Mouse (Mus musculus) hindbrain, embryonic 14.5 days (tissue): ENCODE measurements around the gene Nln. TPM values are rescaled to one million over a fixed set of nuclear protein-coding genes. Genes with fewer than 3 reads are reported as not detected.

ENCODE experiments used
- ATAC-seq: fragments of 200-750 bp; cut with Nextera tagmentation; 2 replicates; pipeline ENCODE4 v1.8.0; 2017; ENCODE audit warnings: moderate number of reproducible peaks, mild to moderate bottlenecking, moderate TSS enrichment, moderate library complexity; ENCODE audit not compliant: low FRiP score
- DNase-seq: peaks from one replicate; pipeline ENCODE4 v3.0.0-alpha.2; 2015; ENCODE audit warnings: low spot score
- H3K27ac ChIP-seq: fragments of 300-500 bp; sonication (generic); 2 replicates; pipeline ENCODE4 v1.5.1; 2014; ENCODE audit warnings: mild to moderate bottlenecking, moderate library complexity
- H3K27me3 ChIP-seq: fragments of 300-500 bp; sonication (generic); 2 replicates; pipeline ENCODE4 v1.6.1; 2014; ENCODE audit warnings: mild to moderate bottlenecking, low read length, mixed read lengths; ENCODE audit not compliant: control insufficient read depth, insufficient read depth
- H3K36me3 ChIP-seq: fragments of 300-500 bp; sonication (generic); replicated peaks from 2 replicates; pipeline ENCODE4 v1.6.1; 2014; ENCODE audit not compliant: control insufficient read depth, insufficient read depth
- H3K4me1 ChIP-seq: fragments of 300-500 bp; sonication (generic); replicated peaks from 2 replicates; pipeline ENCODE4 v1.6.1; 2014; ENCODE audit warnings: antibody characterized with exemption, low read length, mixed read lengths; ENCODE audit not compliant: control insufficient read depth, insufficient read depth
- H3K4me2 ChIP-seq: fragments of 300-500 bp; sonication (generic); replicated peaks from 2 replicates; pipeline ENCODE4 v1.6.1; 2014; ENCODE audit warnings: mild to moderate bottlenecking, moderate library complexity
- H3K4me3 ChIP-seq: fragments of 300-500 bp; sonication (generic); replicated peaks from 2 replicates; pipeline ENCODE4 v1.5.1; 2014; ENCODE audit warnings: mild to moderate bottlenecking, low read length
- H3K9ac ChIP-seq: fragments of 300-500 bp; sonication (generic); 2 replicates; pipeline ENCODE4 v1.6.1; 2014
- H3K9me3 ChIP-seq: fragments of 300-500 bp; sonication (generic); 2 replicates; pipeline ENCODE4 v1.6.1; 2016; ENCODE audit warnings: low read length; ENCODE audit not compliant: control insufficient read depth
- WGBS: fragments of 180-500 bp; shearing (Covaris S2); extraction: QIAGEN DNeasy Blood & Tissue Kit; methylation state at CpG from one replicate; pipeline ENCODE4 v1.1.7; 2014; 5-methylcytosine and 5-hydroxymethylcytosine counted together
- polyA plus RNA-seq: library from polyadenylated mRNA; unstranded; fragments of >200 nt; fragmentation: Nextera tagmentation; extraction: Ambion mirVana; gene quantifications from 2 replicates; pipeline ENCODE4 v1.2.1, GENCODE M21; 2014

Gene Nln
- polyA plus RNA-seq, 1 experiment from 2014 or later: 69.5 TPM

- H3K4me2 ChIP-seq: no peak overlapping the region
- H3K36me3 ChIP-seq: peaks cover 12% of the 10 kb centered on the region
- H3K9me3 ChIP-seq: no peaks in the 10 kb centered on the region
- no peak for DNase-seq
- WGBS: 84% methylated on average over 6 of the region's 6 CpGs
- no peaks in the 10 kb centered on the region for H3K27me3 ChIP-seq
- H3K4me3 ChIP-seq: no peak overlapping the region
- no peak overlapping the region for H3K9ac ChIP-seq
- no peak for ATAC-seq
- H3K4me1 ChIP-seq: no peaks in the 10 kb centered on the region
- H3K27ac ChIP-seq: no peak overlapping the region
Measured at GRCm38 (mm10) chr13:104076993-104077392, 32.4 kb downstream of the Nln start.

- no peaks in the 10 kb centered on the region for H3K27me3 ChIP-seq
- H3K4me1 ChIP-seq: no peaks in the 10 kb centered on the region
- H3K27ac ChIP-seq: no peak overlapping the region
- DNase-seq: no peak
- 82% methylated on average over 10 of the region's 10 CpGs for WGBS
- H3K9ac ChIP-seq: no peak overlapping the region
- H3K36me3 ChIP-seq: peaks cover 33% of the 10 kb centered on the region
- ATAC-seq: no peak
- H3K4me3 ChIP-seq: no peak overlapping the region
- no peaks in the 10 kb centered on the region for H3K9me3 ChIP-seq
- no peak overlapping the region for H3K4me2 ChIP-seq
Measured at GRCm38 (mm10) chr13:104074731-104075130, 34.7 kb downstream of the Nln start.

GRCm38 (mm10) chr13:104074230-104074629, 35.2 kb downstream of the Nln start:
- peaks cover 37% of the 10 kb centered on the region for H3K36me3 ChIP-seq
- H3K27ac ChIP-seq: no peak overlapping the region
- no peaks in the 10 kb centered on the region for H3K27me3 ChIP-seq
- ATAC-seq (no peak), DNase-seq (no peak)
- H3K9ac ChIP-seq: no peak overlapping the region
- H3K4me3 ChIP-seq: no peak overlapping the region
- 94% methylated on average over 8 of the region's 8 CpGs for WGBS
- H3K4me2 ChIP-seq: no peak overlapping the region
- no peaks in the 10 kb centered on the region for H3K4me1 ChIP-seq
- H3K9me3 ChIP-seq: no peaks in the 10 kb centered on the region

GRCm38 (mm10) chr13:104072351-104072750, 37.1 kb downstream of the Nln start:
- ATAC-seq (no peak), DNase-seq (no peak)
- Histone ChIP-seq H3K27ac (no peak overlapping the region), H3K9me3 (no peaks in the 10 kb centered on the region), H3K27me3 (no peaks in the 10 kb centered on the region), H3K9ac (no peak overlapping the region), H3K36me3 (peaks cover 55% of the 10 kb centered on the region), H3K4me1 (no peaks in the 10 kb centered on the region), H3K4me3 (no peak overlapping the region), H3K4me2 (no peak overlapping the region)
- 87% methylated on average over 9 of the region's 9 CpGs for WGBS

- no peak overlapping the region for H3K4me3 ChIP-seq
- H3K9ac ChIP-seq: no peak overlapping the region
- no peaks in the 10 kb centered on the region for H3K9me3 ChIP-seq
- peaks cover 57% of the 10 kb centered on the region for H3K36me3 ChIP-seq
- DNase-seq (no peak), ATAC-seq (no peak)
- H3K4me1 ChIP-seq: no peaks in the 10 kb centered on the region
- no peak overlapping the region for H3K27ac ChIP-seq
- 78% methylated on average over 3 of the region's 3 CpGs for WGBS
- no peak overlapping the region for H3K4me2 ChIP-seq
- no peaks in the 10 kb centered on the region for H3K27me3 ChIP-seq
Measured at GRCm38 (mm10) chr13:104070703-104071102, 38.7 kb downstream of the Nln start.

GRCm38 (mm10) chr13:104069216-104069615, 40.2 kb downstream of the Nln start:
- H3K27ac ChIP-seq: no peak overlapping the region
- no peaks in the 10 kb centered on the region for H3K27me3 ChIP-seq
- DNase-seq (no peak), ATAC-seq (no peak)
- H3K4me3 ChIP-seq: no peak overlapping the region
- no peak overlapping the region for H3K4me2 ChIP-seq
- no peaks in the 10 kb centered on the region for H3K4me1 ChIP-seq
- no peaks in the 10 kb centered on the region for H3K9me3 ChIP-seq
- H3K36me3 ChIP-seq: peaks cover 66% of the 10 kb centered on the region
- H3K9ac ChIP-seq: no peak overlapping the region
- 89% methylated on average over 11 of the region's 11 CpGs for WGBS

GRCm38 (mm10) chr13:104065649-104066347, 43.6 kb downstream of the Nln start:
- WGBS: 66% methylated on average over 2 of the region's 2 CpGs
- H3K4me3 ChIP-seq: no peak overlapping the region
- no peak for ATAC-seq

GRCm38 (mm10) chr13:104063061-104063460, 46.4 kb downstream of the Nln start:
- H3K27me3 ChIP-seq: no peaks in the 10 kb centered on the region
- no peak overlapping the region for H3K4me3 ChIP-seq
- H3K4me1 ChIP-seq: 0 out of 2 replicates have a peak, but pooled peaks cover 9% of the 10 kb centered on the region
- DNase-seq (no peak), ATAC-seq (0 out of 2 replicates have a peak, but pooled peaks have one; percentile 40)
- no peaks in the 10 kb centered on the region for H3K9me3 ChIP-seq
- no peak overlapping the region for H3K4me2 ChIP-seq
- WGBS: 82% methylated on average over 9 of the region's 9 CpGs
- H3K36me3 ChIP-seq: peaks cover 45% of the 10 kb centered on the region
- no peak overlapping the region for H3K9ac ChIP-seq
- H3K27ac ChIP-seq: no peak overlapping the region

More at GRCm38 (mm10) chr13:104065649-104066347, 43.6 kb downstream of the Nln start:
- Histone ChIP-seq H3K27ac (no peak overlapping the region), H3K4me1 (0 out of 2 replicates have a peak, but pooled peaks cover 9% of the 10 kb centered on the region), H3K9ac (no peak overlapping the region), H3K4me2 (no peak overlapping the region), H3K9me3 (no peaks in the 10 kb centered on the region), H3K27me3 (no peaks in the 10 kb centered on the region), H3K36me3 (peaks cover 50% of the 10 kb centered on the region)
- DNase-seq: no peak

- Histone ChIP-seq H3K4me1 (0 out of 2 replicates have a peak, but pooled peaks cover 9% of the 10 kb centered on the region), H3K4me3 (no peak overlapping the region), H3K4me2 (no peak overlapping the region), H3K9me3 (no peaks in the 10 kb centered on the region), H3K9ac (no peak overlapping the region), H3K36me3 (peaks cover 39% of the 10 kb centered on the region), H3K27ac (peak overlapping the region; percentile 29; the same call in 1 of the 2 replicates), H3K27me3 (no peaks in the 10 kb centered on the region)
- 65% methylated on average over 2 of the region's 2 CpGs for WGBS
- DNase-seq (no peak), ATAC-seq (no peak)
Measured at GRCm38 (mm10) chr13:104061975-104062750, 47.3 kb downstream of the Nln start.
